Mouse (Mus musculus) T-helper 2 cell (primary cell): ENCODE results near the gene Adgrl3.
"Not testable (repeated sequence)": the region's sequence is repeated elsewhere in the genome, so short reads cannot be mapped to it uniquely, and the experiment has no call there.

Experiments
- in situ Hi-C: fragments of 300-600 bp; cut with MboI, MseI; formaldehyde crosslinking; loops from one replicate; pipeline ENCODE4 v1.15.1; 2025; ENCODE audit warnings: high pct_unique_total_duplicates

Adgrl3 gene

GRCm38 (mm10) chr5:81375992-81376391 lies 356.1 kb downstream of the Adgrl3 start:
- in situ Hi-C loops, result no loop called here

DNA sequence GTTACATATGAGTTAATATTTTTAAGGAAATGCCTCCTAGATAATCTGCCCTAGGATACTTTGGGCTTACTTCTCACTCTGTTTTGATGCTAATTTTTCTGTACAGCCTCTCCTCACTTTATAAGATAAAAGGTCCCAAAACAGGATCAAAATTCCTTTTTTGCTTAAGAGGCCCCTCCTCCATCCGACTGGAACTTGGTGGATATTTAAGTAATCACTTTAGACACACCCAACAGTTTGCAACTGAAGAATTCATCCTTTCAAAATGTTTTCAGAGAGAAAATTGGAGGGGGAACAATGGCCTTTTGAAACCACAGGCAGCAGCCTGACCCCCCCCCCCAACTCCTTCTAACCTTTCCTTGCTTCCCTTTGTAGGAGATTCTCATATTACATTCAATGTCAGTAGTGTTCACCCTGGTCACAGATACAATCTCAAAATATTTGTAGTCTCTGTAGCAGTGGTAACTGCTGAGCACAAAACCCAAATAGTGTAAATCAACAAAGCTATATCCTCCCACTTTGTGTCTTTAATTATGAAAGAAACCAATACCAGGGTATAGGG lies 385.7 kb downstream of the Adgrl3 start:
- in situ Hi-C loops, result no loop called here

DNA sequence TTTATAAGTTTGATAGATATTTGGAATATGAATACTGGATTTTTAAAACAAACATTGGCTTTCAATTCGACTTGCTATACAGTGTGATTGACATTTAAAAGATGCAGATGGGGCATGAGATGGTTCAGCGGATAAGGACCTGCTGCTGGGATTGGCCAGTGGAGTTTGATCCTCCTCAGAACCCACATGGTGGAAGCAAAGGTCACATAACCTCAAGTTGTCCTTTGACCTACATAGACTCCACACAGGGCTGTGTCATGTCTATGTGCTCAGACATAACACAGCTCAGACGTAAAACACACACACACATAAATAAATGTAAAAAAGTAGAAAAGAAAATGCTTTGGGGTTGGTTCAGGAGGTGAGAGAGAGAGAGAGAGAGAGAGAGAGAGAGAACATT lies 397.4 kb downstream of the Adgrl3 start:
- in situ Hi-C loops, result no loop called here

GRCm38 (mm10) chr5:81427393-81427792 lies 407.5 kb downstream of the Adgrl3 start:
- in situ Hi-C loops, result no loop called here

- in situ Hi-C loops, result no loop called here
Measured at GRCm38 (mm10) chr5:81436375-81436774, 416.4 kb downstream of the Adgrl3 start.

DNA sequence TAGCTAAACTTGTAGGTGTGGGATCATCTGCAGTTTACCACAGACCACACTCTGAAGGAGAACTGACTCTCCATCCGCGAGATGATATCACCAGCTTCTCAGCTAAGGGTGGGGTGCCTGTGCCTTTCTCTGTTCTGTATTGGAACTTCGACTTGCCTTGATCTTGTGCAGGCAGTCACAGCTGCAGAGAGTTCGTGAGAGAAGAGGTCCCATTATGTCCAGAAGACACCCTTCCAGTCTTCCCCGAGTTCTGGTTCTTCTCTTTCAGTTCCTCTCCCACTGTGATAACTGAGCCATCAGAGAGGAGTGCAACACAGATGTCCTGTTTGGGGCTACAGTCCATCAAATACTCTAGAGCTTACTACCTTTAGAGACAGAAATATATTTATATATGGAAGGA lies 422.2 kb downstream of the Adgrl3 start:
- in situ Hi-C loops, result no loop called here

DNA sequence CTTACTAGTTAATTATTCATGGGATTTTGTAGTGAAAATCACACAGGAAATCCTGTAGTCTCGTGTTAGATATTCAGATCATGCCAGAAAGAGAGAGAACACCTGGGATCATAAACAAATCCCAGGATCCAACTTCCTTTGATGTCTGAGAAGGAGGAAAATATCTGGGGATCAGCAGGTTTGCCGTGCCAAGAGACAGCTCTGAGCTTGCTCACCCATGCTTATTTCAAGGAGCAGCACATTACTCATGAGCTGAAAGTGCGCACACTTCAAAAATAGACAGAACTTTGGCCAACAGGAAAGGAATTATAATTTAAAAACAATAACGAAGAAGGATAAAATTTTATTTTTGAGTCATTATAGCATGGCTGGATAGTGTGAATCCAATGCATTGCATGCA lies 446.0 kb downstream of the Adgrl3 start:
- in situ Hi-C loops, result no loop called here

GRCm38 (mm10) chr5:81474681-81475080 lies 454.7 kb downstream of the Adgrl3 start:
- in situ Hi-C loops, result no loop called here

- in situ Hi-C loops, result no loop called here
Measured at GRCm38 (mm10) chr5:81475406-81475805, 455.5 kb downstream of the Adgrl3 start.

GRCm38 (mm10) chr5:81475971-81476606 lies 456.2 kb downstream of the Adgrl3 start:
- in situ Hi-C loops, result no loop called here

DNA sequence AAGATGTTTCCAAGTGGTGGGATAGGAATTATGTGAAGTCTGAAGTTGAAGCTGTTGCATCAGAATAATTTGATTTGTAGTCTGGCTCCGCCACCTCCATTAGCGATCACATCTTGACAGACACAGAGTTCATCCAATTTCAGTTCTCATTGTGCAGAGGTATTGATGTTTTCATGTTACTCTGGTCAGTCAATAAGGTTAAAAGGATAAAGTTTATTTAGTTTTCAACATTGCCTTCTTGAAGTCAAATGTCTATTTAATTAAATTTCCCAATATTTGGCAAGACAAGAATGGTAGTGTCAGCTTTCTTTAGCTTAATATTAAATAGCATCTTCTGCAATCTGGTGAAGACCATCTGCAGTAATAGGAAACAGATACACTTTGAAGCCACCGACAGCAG lies 461.0 kb downstream of the Adgrl3 start:
- in situ Hi-C loops, result no loop called here

DNA sequence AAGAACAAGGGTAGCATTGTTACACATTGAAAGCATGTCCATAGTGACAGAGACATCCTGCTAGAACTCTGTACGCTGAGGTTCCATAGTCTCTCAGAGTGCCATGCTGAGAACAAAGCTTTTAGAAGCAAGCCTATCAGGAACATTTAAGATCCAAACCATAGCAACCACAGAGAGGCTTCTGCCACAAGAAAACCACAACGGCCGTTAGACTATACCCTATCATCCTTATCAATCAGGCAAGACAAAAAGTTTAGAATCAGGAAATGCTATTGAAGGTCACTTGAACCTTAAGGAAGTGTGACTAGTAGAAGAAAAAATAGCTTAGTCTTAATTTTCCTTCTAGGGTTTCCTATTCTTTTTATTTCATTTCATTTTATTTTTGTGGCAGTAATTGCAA lies 464.0 kb downstream of the Adgrl3 start:
- in situ Hi-C loops, result no loop called here

GRCm38 (mm10) chr5:81501076-81501475 lies 481.1 kb downstream of the Adgrl3 start:
- in situ Hi-C loops, result no loop called here

DNA sequence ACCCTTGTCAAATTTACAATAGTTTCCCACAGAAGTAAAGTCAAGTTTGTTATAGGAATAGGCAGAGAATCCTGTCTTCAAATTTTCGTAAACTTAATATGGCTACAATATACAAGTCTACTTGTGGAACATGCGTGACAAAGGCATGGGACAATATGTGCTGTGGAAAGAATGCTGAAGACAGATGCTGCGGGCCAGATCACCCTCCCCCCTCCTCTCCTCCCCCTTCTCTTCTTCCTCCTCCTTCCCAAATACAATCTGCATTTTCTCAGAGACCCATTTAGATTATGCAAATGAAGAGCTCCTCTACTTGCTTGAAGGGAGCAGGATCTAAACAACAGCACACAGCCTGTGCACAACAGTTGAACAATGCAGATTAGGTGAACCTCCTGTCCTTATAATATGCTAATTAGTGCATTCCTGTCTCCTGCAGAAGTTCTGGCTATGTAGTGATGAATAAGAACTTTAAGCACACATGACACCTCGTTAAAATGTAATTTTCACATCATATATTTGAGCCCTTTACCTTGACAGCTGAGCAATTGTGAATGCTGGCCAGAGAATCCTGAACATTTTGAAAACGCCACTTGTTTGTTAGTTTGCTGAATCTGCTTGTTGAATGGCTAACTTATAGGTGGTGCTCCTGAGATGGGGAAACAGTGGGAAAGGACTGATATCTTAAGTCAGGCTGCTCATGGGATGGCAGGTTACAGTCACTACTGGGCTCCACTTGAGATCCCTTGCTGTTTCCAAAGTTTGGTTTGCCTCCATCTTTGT lies 499.0 kb downstream of the Adgrl3 start:
- in situ Hi-C loops, result no loop called here

- in situ Hi-C loops, result no loop called here
Measured at GRCm38 (mm10) chr5:81519497-81520382, 499.8 kb downstream of the Adgrl3 start.

GRCm38 (mm10) chr5:81522760-81523159 lies 502.8 kb downstream of the Adgrl3 start:
- in situ Hi-C loops, result no loop called here

DNA sequence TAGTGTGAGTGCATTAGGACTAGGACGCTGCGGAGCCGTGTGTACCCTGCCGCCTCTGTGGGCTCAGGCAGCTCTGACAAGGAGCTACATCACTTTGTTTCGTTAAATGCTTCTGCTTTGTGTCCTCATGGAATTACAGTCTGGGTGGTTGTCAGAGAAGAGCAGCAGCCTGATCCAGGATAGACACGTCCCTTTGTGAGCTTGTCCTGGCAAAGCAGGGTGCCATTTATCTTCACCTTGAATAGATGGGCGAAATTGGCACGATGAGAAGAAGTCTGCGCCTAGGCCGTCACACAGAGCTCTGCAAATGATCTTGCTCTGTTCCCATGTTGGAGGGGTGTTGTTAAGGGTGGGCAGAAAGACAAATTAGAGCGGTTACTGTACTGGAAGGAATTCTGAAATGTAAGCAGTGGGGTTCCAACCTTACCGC lies 504.6 kb downstream of the Adgrl3 start:
- in situ Hi-C loops, result no loop called here

DNA sequence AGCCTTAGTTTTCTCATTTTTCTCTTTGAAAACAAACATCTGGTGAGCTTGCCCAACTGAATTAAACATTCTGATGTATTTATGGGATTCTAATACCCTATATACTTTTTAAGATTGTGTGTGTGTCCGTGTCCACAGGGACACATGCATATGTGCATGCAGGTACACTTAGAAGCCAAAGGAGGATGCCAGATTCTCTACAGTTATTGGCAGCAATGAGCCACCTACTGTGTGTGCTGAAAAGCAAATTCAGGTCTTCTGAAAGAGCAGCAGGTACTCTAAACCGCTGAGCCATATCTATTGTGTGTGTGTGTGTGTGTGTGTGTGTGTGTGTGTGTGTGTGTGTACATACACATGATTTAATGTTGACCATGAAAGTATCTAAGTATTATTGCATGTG lies 505.4 kb downstream of the Adgrl3 start:
- in situ Hi-C loops, result no loop called here

DNA sequence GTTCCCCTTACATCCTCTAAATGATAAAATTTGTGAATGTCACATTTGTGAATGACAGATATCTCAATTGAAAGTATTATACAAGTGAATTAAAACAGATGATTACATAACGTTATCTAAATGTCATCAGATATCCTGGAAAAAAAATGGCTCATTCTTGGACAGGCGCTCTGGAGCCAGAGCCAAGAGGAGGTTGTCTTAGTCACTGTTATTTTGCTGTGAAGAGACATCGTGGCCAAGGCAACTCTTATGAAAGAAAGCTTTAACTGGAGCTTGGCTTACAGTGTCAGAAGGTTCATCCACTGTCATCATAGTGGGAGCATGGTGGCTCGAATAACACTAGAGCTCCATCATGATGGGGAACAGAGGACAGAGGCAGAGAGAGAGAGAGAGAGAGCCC lies 511.7 kb downstream of the Adgrl3 start:
- in situ Hi-C loops, result no loop called here

GRCm38 (mm10) chr5:81550211-81550610 lies 530.3 kb downstream of the Adgrl3 start:
- in situ Hi-C loops, result no loop called here

- in situ Hi-C loops, result not testable (repeated sequence)
Measured at GRCm38 (mm10) chr5:81555149-81555548, 535.2 kb downstream of the Adgrl3 start.

DNA sequence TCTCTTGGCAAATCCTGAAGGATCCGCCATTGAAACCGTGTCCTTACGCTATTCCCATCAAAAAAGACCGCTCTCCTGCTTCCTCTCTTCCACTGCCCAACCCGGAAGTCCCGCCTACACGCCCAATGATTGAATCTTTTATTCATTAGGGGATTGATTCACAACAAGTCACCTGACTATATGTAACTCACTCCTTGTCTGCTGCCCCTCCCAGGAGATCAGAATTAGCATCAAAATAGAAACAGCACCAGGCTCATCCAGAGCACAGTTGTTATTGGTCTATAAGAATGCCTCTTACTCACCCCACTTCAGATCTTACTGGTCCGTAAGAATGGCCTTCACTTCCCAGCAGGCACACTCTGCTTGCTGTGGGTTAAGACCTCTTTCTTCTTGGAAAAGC lies 536.1 kb downstream of the Adgrl3 start:
- in situ Hi-C loops, result no loop called here
